9 mouse cellular contexts compared by ENCODE assay signal in genomic region chr11:44211871-44212441, GRCm38 (mm10).
DNase-seq lines count a peak whose midpoint lies in the region; ATAC-seq and TF ChIP-seq lines count a peak whose summit lies in the region.
"Had no signal": no experiment of that assay in that cellular context is flagged by ENCODE, and none has a peak within 500 bp of the region (broad histone marks: within the 10 kb centered on the region; RNA-seq: fewer than 3 reads in every experiment).

No protein-coding gene starts in this region.

- no peak overlapping the region for H3K4me2 ChIP-seq in midbrain, embryonic 14.5 days (ENCODE audit: low read length)
- H3K4me2 ChIP-seq: limb, embryonic 12.5 days had no signal

- DNase-seq in heart, adult 2 months = peak; percentile 35 to 39
- no peak for DNase-seq in heart, postnatal 25 days (ENCODE audit: low spot score)
- DNase-seq in adipocyte (ENCODE audit: low spot score) = peak; percentile 54
- peak; percentile 31 for DNase-seq in embryo, embryonic 9.5 days (ENCODE audit: extremely low spot score)
- DNase-seq in layer of hippocampus, postnatal 36 days = peak; percentile 5 to 11
- DNase-seq in midbrain, embryonic 14.5 days = peak; percentile 73
- DNase-seq in thymus, postnatal 14 days = peak; percentile 30

- TF ChIP-seq CTCF in heart, adult 2 months (IDR thresholded peaks at IDR 0.05) = peak; percentile 73

- no peaks in the 10 kb centered on the region for H3K9me3 ChIP-seq in midbrain, embryonic 14.5 days (ENCODE audit: control insufficient read depth, low read length)
- H3K9me3 ChIP-seq: limb, embryonic 12.5 days had no signal

- no peak overlapping the region for H3K27ac ChIP-seq in heart, adult 2 months
- H3K27ac ChIP-seq in midbrain, embryonic 14.5 days (replicated peaks; ENCODE audit: low read depth, low read length) = no peak overlapping the region
- H3K27ac ChIP-seq: limb, embryonic 12.5 days had no signal

- H3K79me2 ChIP-seq in heart, adult 2 months (replicated peaks; ENCODE audit: control insufficient read depth, insufficient read depth, low read length) = no peaks in the 10 kb centered on the region

- ATAC-seq in hematopoietic stem cell, adult 5-6 weeks (replicated peaks in 1 of 2; ENCODE audit: insufficient read depth in 1 of 2, low FRiP score in 2 of 2, low TSS enrichment in 1 of 2, low read depth in 1 of 2, poor library complexity in 2 of 2, severe bottlenecking in 2 of 2) = peak; percentile 61 to 81; a peak in 3 of 4 replicates
- ATAC-seq in midbrain, embryonic 14.5 days (ENCODE audit: low FRiP score, low TSS enrichment) = no peak

- H3K4me1 ChIP-seq in heart, adult 2 months (ENCODE audit: control insufficient read depth, insufficient read depth, low read length) = no peaks in the 10 kb centered on the region
- no peaks in the 10 kb centered on the region for H3K4me1 ChIP-seq in midbrain, embryonic 14.5 days (ENCODE audit: control insufficient read depth, insufficient read depth, low read length)
- H3K4me1 ChIP-seq: limb, embryonic 12.5 days had no signal

- H3K27me3 ChIP-seq in heart, adult 2 months (ENCODE audit: control insufficient read depth, insufficient read depth, low read length) = no peaks in the 10 kb centered on the region
- H3K27me3 ChIP-seq in midbrain, embryonic 14.5 days (ENCODE audit: control insufficient read depth, insufficient read depth, low read length) = no peaks in the 10 kb centered on the region
- H3K27me3 ChIP-seq: limb, embryonic 12.5 days had no signal

- TF ChIP-seq POLR2A in heart, adult 2 months (IDR thresholded peaks at IDR 0.05; ENCODE audit: insufficient read depth, low read depth, low read length) = no peak

- WGBS in heart, adult 2 months = 48% methylated on average over 9 of the region's 9 CpGs
- WGBS in midbrain, embryonic 14.5 days = 55% methylated on average over 9 of the region's 9 CpGs

- no peak overlapping the region for H3K9ac ChIP-seq in heart, adult 2 months (ENCODE audit: low read depth, low read length)
- no peak overlapping the region for H3K9ac ChIP-seq in midbrain, embryonic 14.5 days (replicated peaks; ENCODE audit: low read length)
- H3K9ac ChIP-seq: limb, embryonic 12.5 days had no signal

- H3K36me3 ChIP-seq in heart, adult 2 months (ENCODE audit: control insufficient read depth, insufficient read depth, low read length) = no peaks in the 10 kb centered on the region
- no peaks in the 10 kb centered on the region for H3K36me3 ChIP-seq in midbrain, embryonic 14.5 days (ENCODE audit: control insufficient read depth, insufficient read depth, low read length)
- H3K36me3 ChIP-seq: limb, embryonic 12.5 days had no signal

- 0 out of 2 replicates have a peak, but pooled peaks have one; percentile 39 for TF ChIP-seq EP300 in heart, adult 2 months (IDR thresholded peaks at IDR 0.05; ENCODE audit: insufficient read depth, low read depth, low read length)

- no peak overlapping the region for H3K4me3 ChIP-seq in heart, adult 2 months
- no peak overlapping the region for H3K4me3 ChIP-seq in midbrain, embryonic 14.5 days (replicated peaks; ENCODE audit: low read depth, low read length)
- H3K4me3 ChIP-seq: limb, embryonic 12.5 days had no signal

- intact Hi-C loops in heart, adult 2 months (cut with DNase I) = loop anchor here (5.0 to 10.0 kb wide), 2 partner anchors 375 to 427 kb away; no protein-coding TSS in a partner anchor
- intact Hi-C loops in heart, postnatal 25 days (cut with DNase I) = no loop called here
